Mouse (Mus musculus) embryo, embryonic 10.5 days (tissue): ENCODE measurements at regions not wholly inside any gene's neighbourhood (a gene's known extent, or its start where the extent isn't known, plus 50 kb on each side); places are given as distances from the start of the nearest gene placed in this dataset.

Experiments
- DNase-seq: peaks from one replicate; pipeline ENCODE4 v3.0.0-alpha.2; 2015; ENCODE audit warnings: low spot score

DNA sequence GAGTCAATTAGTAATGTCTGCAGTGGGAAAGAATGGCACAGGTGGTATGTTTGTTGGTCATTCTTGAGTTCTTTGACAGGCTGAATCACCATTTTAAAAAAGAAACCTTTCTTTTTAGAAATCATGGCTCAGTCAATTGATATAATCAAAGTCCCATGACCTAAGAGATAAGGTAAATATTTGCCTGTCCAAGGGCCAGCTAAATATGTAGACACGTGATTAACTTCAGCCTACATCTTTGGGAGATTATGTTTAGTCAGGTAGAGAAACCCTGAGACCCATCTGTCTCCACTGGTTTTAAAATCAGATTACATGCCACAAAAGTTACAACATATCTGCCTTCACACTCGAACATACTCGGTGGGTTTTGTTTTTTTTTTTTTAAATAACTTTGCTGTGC is 128.6 kb upstream of the Kazn start:
- no peak for DNase-seq

GRCm38 (mm10) chr4:142362071-142362470 is 122.9 kb upstream of the Kazn start:
- DNase-seq, result peak; percentile 9

DNA sequence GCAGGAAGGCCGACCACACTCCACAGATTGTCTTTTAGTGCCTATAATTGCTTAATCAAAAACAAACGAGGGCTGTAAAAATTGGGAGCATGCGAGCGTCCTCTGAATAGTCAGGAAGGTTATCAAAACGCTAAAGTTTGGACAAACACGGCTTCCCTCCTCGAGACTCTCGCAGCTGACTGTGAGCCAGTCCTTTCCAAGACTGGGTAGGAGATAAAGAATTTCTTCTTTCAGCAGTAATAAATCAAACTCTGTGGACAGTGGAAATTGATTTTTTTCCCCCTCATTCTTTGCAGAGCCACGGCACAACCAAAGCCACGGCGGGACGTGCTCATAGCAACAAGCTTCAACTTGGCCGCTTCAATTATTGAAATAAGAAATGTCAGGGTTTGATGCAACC is 119.7 kb upstream of the Kazn start:
- peak; percentile 9 for DNase-seq

DNA sequence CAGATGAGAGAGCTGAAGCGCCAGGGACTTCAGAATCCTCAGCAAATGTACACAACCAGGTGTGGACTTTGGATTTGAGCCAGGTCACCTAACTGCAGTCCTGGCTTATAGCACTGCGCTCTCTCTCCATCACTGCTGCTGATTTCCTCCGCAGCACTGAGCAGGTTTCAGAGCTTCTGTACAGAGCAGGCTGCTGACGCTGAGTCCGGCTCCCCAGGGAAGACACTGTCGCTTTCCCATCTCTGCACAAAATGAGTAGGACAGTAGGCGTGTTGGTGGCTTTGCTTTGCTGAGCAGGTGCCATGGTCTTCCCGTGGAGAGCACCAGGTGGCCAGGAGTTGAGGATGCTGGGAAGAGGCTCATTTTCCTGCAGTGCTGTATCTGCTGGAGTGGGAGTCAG is 116.2 kb upstream of the Kazn start:
- DNase-seq, result no peak

DNA sequence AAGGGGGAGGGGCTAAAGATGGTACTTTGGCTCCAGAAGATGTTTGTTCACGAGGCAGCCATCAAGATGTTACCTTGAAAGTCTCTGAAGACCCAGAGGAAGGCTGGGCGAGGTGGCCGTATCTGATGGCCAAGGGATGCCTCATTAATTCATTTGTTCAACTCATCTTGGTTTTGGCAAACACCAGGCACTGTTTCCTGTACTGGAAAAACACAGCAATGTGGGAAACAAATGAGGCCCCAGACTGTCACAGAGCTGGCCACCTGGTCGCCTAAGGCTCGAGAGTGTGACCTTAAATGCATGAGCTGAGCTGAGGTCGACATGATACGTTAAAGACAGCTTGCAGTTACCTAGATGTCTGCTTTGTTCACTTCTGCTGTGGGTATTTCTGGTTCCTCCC is 114.3 kb upstream of the Kazn start:
- DNase-seq, result no peak

DNA sequence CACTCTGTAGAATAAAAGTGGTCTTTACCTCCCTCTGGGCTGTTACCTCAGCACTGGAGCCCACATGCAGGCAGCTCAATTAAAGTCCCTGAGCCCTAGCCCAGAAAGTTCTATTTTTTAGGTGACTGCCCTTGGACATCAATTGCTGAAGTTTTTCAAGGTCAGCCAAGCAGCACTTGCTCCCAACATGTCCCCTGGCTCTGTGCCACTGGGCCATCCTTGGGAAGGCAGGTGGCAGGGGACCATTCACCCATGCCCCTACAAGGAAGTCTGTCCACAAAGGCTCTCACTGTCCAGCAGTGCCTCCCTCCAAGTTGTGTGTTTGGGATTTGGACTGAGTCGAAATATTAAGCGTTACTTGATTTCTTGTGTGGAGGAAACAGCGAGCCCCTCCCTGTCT is 112.6 kb upstream of the Kazn start:
- no peak for DNase-seq

GRCm38 (mm10) chr4:142350986-142351385 is 111.8 kb upstream of the Kazn start:
- DNase-seq, result no peak

DNA sequence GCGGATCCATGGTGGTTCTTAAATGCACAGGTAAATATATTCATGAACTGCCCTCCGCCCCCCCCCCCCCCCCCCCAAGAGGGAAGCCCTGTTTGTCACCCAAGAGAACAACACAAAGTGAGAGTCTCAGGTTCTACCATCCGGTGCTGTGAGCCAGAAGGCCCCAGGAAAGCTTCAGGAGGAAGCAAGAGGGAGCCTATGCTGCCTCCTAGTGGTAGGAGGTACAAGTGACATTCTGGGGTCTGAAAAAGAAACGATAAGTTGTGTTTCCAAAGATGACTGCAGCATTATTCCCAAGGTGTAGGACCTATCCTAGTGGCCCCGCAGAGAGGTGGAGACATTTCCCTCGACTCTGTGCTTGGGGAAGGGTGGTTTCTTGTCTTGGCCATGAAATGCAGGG is 109.7 kb upstream of the Kazn start:
- DNase-seq, result peak; percentile 67

- peak; percentile 7 for DNase-seq
These were observed 103.4 kb upstream of the Kazn start for GRCm38 (mm10) chr4:142342482-142343206.

DNA sequence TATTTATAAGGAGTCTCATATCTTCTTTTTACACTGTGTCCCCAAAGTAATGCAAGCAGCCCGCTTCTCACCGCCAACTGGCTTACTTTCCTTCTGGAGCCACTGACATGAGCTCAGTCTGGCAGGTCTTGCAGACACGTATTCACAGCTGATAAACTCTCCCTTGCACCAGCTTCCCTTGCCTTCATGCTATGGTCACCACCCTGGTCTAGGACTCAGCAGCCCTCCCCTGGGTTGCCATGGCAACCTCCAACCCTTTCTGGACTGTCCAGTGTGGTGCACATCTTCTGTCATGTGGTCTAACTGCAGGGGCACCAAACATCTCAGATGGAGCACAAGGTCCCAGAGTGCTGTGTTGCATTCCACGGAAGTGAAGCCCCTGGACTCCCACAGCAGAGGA is 102.1 kb upstream of the Kazn start:
- DNase-seq, result peak; percentile 29

DNA sequence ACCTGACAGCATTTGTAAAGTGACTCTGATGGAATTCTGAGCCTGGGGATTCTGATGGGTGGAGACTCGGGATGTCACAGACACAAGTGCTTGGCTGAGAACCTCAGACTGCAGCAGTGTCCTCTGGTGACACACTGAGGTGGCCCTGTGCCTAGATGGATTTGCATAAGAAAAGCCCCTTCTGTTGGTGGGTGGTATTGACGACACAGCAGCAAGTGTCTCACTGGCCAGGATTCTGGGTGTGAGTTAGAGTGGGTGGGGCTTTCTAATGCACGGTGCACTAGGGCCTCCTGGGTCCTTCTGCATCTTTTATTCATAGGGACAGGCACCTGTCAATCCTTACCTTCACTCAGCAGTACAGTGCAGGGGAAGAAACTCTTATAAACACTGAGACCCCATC is 100.9 kb upstream of the Kazn start:
- DNase-seq, result peak; percentile 43

DNA sequence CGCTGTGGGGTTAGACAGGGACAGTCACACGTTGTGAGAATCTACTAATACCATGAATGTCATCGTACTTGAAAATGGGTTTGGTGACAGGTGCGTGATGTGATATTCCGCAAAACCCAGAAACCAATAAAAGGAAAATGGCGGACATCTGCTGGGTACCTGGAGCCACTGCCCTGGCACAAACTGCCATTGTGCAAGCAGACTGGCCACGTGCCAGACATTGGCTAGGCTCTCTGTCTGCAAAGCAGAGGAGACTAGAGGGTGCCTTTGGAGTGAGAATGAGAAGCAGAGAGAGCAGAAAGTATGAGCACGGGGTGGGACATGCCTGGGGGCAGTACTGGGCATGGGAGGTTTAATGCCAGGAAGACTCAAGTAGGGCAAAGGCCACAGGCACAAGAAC is 98.5 kb upstream of the Kazn start:
- no peak for DNase-seq

- no peak for DNase-seq
These were observed 97.7 kb upstream of the Kazn start for GRCm38 (mm10) chr4:142336943-142337342.

GRCm38 (mm10) chr4:142334084-142334483 is 94.9 kb upstream of the Kazn start:
- no peak for DNase-seq

- DNase-seq, result no peak
These were observed 91.4 kb upstream of the Kazn start for GRCm38 (mm10) chr4:142330599-142330998.

- DNase-seq, result no peak
These were observed 90.4 kb upstream of the Kazn start for GRCm38 (mm10) chr4:142329600-142329999.

- DNase-seq, result no peak
These were observed 87.3 kb upstream of the Kazn start for GRCm38 (mm10) chr4:142326511-142326910.

DNA sequence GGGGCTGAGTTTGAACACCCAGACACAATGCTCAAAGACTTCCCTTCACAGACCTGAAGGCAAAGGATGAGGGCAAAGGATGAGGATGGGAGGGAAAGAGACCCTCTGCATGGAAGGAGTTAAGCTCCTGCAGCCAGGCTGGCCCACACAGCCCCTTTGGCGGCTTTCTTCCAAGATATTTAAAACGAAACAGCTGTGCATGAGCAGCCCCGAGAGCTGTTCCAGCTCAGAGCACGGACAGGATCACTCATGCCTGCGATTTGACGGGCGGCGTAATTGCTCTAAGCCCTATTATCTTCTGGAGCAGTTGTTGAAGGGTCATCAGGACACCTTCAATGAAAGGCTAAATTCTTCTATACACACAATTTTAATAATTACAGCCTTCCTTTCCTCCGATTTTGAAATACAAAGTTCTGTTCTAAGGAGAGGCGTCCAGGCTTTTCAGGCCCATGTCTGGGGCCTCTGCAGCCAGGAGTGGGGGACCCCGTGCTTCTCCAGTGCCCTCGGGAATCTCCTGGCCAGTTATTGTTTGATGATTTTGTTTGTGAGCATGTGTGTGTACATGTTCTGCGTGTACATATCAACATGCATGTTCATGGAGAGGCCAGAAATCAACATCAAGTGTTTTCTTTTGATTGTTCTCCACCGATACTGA is 82.1 kb upstream of the Kazn start:
- DNase-seq, result peak; percentile 64

DNA sequence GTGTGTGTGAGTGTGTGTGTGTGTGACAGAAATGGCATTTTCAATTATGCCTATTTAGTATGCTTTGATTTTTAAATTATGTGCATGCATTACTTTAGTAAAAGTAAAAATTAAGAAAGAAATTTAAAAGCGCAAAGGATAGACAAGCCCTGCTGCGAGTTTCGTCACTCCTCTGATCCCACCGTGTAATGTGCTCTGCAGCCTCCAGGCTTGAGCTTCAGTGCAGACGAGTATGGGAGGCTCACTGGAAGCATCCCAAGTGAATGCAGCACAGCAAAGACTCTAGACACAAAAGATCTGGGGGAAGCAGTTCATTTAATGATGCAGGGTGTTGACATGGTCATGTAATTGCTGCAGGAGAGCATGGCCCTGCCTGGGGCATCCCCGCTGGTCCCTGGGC is 71.1 kb upstream of the Kazn start:
- no peak for DNase-seq

DNA sequence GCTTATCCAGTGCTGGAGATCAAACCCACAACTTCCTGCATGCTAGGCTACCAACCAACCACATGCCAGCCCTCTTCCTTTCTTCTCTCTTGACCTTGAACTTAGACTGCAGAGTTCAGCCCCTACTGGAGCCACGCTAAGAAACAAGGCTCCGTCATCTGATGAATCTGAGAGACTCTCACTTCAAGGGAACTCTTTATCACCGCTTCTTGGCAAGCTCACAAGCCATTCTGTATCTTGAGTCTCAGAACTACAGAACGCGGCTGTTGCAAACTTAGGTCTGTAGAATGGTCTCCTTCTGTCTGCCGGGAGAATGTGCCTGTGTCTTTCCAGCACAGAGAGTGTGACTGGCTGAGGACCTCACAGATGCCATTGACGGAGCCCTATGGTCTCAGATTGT is 69.1 kb upstream of the Kazn start:
- no peak for DNase-seq

GRCm38 (mm10) chr4:142307321-142307720 is 68.1 kb upstream of the Kazn start:
- DNase-seq, result no peak

DNA sequence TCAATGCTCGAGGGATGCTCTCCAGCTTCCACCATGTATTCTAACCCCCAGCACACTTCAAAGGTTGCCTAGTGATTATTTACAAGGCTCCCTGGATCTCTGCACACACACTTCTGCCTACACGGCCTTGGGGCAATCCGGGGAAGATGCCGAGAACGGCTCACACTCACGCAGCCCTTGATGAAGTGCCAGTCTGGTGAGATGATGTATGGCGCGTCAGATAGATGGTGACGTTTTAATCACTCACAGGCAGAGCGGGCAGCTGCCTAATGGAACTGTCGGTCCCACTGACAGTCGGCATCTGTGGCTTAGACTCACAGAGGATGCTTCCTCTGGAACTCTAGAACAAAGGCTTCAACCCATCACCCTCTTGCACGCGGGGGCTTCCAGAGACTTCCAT is 66.9 kb upstream of the Kazn start:
- DNase-seq, result peak; percentile 9

DNA sequence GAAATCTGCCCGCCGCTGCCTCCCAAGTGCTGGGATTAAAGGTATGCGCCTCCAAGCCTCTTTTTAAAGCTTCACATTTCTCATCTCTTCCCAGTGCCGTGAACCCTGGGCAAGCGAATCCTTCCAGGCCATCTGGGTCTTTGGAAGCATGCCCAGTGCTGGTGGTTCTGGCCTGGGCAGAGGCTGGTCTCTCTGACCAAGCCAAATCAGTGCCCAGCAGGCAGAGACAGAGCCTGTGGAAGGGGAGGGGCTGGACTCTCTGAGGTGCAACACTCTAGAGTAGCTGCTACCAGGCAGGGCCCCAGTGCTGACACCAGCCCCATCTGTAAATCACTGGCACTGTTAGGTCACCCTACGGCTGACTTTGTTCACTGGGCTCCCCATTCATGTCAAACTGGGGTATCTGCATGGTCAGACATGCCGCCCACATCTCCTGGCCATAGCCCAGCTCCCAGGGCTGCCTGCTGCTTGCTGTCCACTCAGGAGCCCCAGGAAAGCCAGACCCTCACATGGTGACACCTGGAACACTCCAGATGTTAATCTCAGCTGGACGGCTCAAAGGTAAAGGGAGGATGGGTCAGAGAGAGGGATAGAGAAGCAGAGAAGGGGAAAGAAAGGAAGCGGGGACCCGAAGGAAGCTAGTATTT is 64.3 kb upstream of the Kazn start:
- no peak for DNase-seq

GRCm38 (mm10) chr4:142302724-142303120 is 63.5 kb upstream of the Kazn start:
- no peak for DNase-seq
